Mouse (Mus musculus): ENCODE measurements at regions not wholly inside any gene's neighbourhood (a gene's known extent, or its start where the extent isn't known, plus 50 kb on each side); places are given as distances from the start of the nearest gene placed in this dataset.
"Not testable (repeated sequence)": the region's sequence is repeated elsewhere in the genome, so short reads cannot be mapped to it uniquely, and the experiment has no call there.

GRCm38 (mm10) chr1:157048996-157049395 lies 59.5 kb downstream of the Tex35 start:
- DNase-seq (ENCODE audit: low spot score in 2 of 2): no peak

- no peak for DNase-seq (ENCODE audit: low spot score in 2 of 2)
Observed at GRCm38 (mm10) chr1:157048201-157048923, 60.1 kb downstream of the Tex35 start.

GRCm38 (mm10) chr1:157047751-157048200 lies 60.7 kb downstream of the Tex35 start:
- DNase-seq (ENCODE audit: low spot score in 2 of 2): no peak

DNA sequence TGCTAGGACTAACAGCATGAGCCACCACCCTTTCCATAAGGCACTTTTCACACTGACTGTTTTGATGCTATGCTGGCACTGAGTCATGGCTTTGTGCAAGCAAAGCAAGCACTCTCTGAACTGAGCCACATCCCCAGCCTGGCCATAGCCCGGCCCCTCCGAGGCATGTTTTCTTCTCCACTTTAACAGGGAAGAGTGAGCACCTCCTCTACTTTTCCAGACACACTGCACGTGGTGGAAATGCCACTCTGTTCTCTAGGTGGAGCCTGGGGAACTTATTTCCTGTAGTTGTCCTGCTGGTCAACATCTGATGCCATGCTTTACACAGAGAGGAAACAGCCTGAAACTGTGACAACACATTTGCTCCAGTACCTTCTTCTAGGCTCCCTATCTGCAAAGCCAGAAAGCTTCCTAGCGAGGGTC lies 61.7 kb downstream of the Tex35 start:
- DNase-seq (ENCODE audit: low spot score in 2 of 2): no peak

GRCm38 (mm10) chr1:157039836-157040196 lies 68.7 kb downstream of the Tex35 start:
- no peak for DNase-seq (ENCODE audit: low spot score in 2 of 2)

DNA sequence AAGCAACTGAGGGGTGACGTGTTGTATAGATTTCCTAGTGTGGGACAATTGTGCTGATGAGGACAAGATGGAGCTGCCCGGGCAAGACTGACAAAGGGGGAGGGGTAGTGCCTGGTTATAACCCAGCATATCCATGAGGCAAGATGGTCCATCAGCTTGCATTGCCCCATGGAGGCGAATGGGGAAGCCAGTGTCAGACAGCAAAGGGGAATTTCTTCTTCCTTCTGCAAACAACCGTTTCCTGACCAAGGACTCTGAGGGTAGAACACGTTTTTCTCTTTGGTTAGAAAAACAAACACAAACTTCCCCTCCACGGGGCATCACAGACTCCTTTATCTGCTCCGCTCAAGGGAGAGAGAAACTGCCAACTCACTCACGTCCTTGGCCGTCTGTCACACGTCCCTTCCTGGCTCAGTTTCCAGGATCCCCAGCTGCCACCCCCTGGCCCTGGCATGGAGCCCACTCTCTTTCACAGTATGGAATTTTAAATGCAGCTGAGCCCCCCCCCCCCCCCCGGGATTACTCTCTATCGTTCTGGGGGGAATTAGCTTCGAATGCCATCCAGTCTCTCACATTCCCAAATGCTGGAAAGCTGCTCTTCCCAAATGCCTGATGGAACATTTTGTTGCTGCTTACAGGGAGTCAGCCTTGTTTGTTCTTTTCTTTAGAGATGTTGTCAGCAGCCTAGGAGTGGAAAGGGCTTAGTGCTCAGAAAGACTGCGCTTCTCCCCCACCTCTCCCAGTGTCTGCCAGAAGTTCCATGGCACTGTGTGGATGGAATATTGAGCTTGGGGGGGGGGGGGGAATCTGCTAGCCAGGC lies 69.3 kb downstream of the Tex35 start:
- peak; percentile 38 for DNase-seq (ENCODE audit: low spot score in 2 of 2)

GRCm38 (mm10) chr1:157038111-157039008 lies 70.1 kb downstream of the Tex35 start:
- DNase-seq (ENCODE audit: low spot score in 2 of 2): no peak

- no peak for DNase-seq (ENCODE audit: low spot score in 2 of 2)
Observed at GRCm38 (mm10) chr1:157037246-157037991, 71.1 kb downstream of the Tex35 start.

DNA sequence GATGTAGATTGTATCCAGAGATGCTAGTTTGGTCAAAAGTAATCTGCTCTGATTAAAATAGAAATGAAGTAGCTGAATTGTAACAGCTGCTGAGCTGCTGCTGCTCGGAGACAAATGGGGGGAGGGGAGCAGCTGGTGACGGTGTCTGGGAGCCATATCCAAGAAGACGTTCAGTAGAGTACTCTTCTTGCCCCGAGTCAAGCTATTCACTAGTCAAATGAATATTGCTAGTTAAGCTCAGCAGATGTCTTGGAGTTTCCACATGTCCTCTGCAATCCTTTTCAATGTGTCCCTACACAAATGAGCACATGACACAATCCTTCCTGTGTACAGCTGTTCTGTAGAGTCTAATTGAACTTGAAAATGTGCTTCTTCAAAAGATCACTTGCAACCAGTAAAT lies 71.7 kb downstream of the Tex35 start:
- DNase-seq (ENCODE audit: low spot score in 2 of 2): no peak

DNA sequence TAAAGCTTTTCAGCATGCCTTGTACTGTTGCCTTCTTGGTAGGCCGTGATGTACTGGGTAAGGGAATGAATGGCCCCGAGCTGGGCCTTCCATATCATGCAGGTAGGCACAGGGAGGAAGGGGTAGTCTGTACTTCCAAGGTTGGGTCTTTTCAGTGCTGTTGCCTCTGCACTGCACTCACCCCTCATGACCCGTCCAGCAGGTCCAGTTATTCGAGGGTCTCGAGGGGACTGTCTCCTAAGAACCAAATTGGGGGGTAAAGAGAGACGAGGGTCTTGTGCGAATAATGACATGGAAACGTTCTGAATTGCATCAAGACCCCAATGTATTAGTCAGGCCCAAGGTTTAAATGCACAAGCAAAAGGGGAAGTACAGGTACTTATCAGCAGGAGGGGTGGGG lies 73.3 kb downstream of the Tex35 start:
- DNase-seq (ENCODE audit: low spot score in 2 of 2): not testable (repeated sequence)

- DNase-seq (ENCODE audit: low spot score in 2 of 2): no peak
Observed at GRCm38 (mm10) chr1:157028682-157029081, 79.8 kb downstream of the Tex35 start.

DNA sequence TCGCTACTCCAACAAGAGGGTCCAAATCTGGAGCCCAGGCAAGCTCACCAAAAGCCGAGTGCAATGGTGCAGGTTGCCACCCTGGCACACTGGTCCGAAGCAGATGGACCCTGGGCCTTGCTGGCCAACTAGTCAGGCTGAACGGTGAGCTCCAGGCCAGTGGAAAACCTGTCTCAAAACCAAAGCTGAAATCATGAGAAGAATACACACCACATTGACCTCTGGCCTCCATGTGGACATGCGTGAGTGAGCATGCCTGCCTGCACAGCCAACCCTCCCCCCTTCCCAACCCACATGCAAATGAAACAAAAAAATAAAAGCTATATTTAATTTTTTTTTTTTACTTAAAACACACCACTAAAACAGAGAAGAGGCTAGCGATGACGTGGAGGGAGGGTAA lies 80.8 kb downstream of the Tex35 start:
- no peak for DNase-seq (ENCODE audit: low spot score in 2 of 2)

DNA sequence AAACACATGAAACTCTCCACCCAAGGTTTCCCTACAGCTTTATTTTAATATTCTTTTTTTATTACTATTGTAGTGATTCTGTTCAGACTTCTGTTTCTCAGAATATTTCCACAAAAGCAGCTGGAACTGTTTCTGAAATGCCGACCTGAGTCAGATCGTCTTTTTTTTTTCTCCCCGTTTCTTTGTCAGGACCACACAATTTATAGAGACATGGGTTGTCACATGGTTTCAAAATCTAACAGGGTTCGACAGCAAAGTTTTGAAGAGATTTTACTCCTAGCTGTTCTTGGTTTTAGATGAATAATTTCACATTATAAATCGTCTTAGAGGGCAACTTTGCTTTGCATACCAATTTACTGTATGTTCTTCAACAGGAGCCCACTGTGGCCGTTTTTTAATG lies 84.0 kb upstream of the Ralgps2 start:
- no peak for DNase-seq (ENCODE audit: low spot score in 2 of 2)

- DNase-seq (ENCODE audit: low spot score in 2 of 2): no peak
Observed at GRCm38 (mm10) chr1:157022456-157023435, 83.3 kb upstream of the Ralgps2 start.

DNA sequence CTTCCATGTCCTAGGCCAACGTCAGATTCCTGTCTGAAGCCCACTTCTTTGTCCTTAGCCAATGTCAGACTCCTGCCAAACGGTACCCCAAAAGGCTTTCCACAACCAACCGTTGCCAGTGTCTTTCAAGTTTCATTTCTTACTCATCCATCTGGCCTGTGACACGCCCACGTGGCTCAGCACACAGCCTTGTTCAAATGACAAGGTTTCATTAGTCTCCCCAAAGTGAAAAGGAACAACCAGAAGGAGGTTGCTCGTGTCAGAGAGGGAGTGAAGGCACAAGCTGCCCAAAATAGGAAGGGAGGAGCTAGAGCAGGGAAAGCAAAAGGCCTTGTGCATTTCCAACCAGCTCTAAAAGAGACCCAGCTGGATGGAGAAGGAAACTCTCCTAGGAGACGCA lies 80.5 kb upstream of the Ralgps2 start:
- DNase-seq (ENCODE audit: low spot score in 2 of 2): peak in 1 of 2 experiments; percentile 35

DNA sequence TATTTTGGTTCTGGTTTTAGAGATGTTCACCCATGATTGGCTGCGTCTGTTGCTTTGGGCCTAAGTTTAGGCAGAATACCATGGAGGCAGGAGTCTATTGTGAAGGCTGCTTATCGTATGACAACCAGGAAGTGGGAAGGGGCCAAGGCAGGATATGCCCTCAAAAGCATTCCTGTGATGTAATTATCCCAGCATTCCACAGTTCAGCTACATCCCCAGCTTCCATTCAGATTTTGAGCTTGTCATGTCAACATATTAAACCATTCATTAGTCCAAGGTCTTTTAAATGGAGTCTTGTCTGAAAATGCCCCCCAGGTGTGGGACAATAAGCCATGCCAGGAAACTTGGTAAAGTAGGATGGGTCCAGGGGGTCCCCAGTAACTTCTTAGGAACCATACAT lies 79.3 kb upstream of the Ralgps2 start:
- no peak for DNase-seq (ENCODE audit: low spot score in 2 of 2)

GRCm38 (mm10) chr1:157017198-157017994 lies 78.0 kb upstream of the Ralgps2 start:
- no peak for DNase-seq (ENCODE audit: low spot score in 2 of 2)

DNA sequence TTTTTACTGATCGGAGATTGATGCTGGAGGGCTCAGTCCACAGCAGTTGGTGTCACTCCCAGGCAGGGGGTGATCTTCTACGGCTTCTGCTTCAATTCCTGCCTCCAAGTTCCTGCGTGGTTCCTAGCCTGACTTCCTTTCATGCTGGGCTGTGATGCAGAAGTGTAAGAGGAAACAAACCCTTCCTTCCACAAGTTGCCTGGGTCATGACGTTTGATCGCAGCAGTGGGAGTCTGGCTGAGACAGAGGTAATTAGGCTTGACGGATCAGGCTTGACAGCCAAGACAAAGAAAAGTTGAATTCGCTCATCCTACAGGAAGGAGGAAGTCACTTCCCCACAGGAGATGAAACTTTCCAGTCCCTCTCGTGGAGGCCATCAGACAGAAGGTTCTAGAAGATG lies 77.2 kb upstream of the Ralgps2 start:
- DNase-seq (ENCODE audit: low spot score in 2 of 2): no peak

All from adrenal gland, adult 18-20 months (tissue).